Comparison of ENCODE assay signal across 9 mouse cellular contexts in the genomic region with DNA sequence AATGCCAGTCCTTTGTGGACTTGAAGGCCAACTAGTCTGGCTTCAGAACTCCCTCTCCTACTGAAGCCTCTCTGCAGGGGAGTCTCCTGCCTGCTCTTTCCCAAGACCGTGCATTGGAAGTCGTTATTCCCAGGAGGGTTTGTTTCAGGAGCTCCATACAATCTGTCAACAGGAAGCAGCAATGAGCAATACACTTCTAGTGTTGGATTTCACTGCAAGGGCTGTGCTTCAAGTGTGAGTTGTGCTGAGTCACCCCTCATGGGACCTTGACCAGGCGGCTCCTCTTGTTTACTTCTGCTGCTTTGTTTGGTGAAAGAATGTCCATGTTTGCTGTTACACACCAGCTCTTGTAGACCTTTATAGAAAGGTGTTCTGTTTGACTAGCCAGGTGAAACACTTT. TPM values are rescaled to one million over a fixed set of nuclear protein-coding genes. Genes with fewer than 3 reads are reported as not detected.
A peak's percentile ranks its signal among the peaks of the same experiment; 100 is the strongest.
DNase-seq lines count a peak whose midpoint lies in the region; ATAC-seq and TF ChIP-seq lines count a peak whose summit lies in the region.
"Had no signal": no experiment of that assay in that cellular context is flagged by ENCODE, and none has a peak within 500 bp of the region (broad histone marks: within the 10 kb centered on the region; RNA-seq: fewer than 3 reads in every experiment).

No protein-coding gene starts in this region.

- no peaks in the 10 kb centered on the region for H3K36me3 ChIP-seq in ES-Bruce4 (ENCODE audit: control insufficient read depth, insufficient read depth, low read length, poor library complexity, severe bottlenecking)
- H3K36me3 ChIP-seq in intestine, embryonic 16.5 days (ENCODE audit: control insufficient read depth, insufficient read depth, low read length) = no peaks in the 10 kb centered on the region
- no peaks in the 10 kb centered on the region for H3K36me3 ChIP-seq in limb, embryonic 10.5 days
- H3K36me3 ChIP-seq in hindbrain, embryonic 10.5 days = no peaks in the 10 kb centered on the region

- H3K9ac ChIP-seq in ES-Bruce4 (ENCODE audit: low read depth, poor library complexity, severe bottlenecking) = no peak overlapping the region
- no peak overlapping the region for H3K9ac ChIP-seq in intestine, embryonic 16.5 days (ENCODE audit: low read depth, low read length)

- TF ChIP-seq POLR2A in ES-Bruce4 (IDR thresholded peaks at IDR 0.05; ENCODE audit: insufficient read depth, low read length) = no peak
- no peak for TF ChIP-seq POLR2A in lung, adult 2 months (IDR thresholded peaks at IDR 0.05; ENCODE audit: borderline replicate concordance, extremely low read depth, low read depth, low read length)

- H3K4me1 ChIP-seq in ES-Bruce4 (ENCODE audit: control insufficient read depth, insufficient read depth, low read length) = peaks cover 1% of the 10 kb centered on the region
- H3K4me1 ChIP-seq in intestine, embryonic 16.5 days (ENCODE audit: control insufficient read depth, insufficient read depth, low read length) = no peaks in the 10 kb centered on the region
- no peaks in the 10 kb centered on the region; the same call in 1 of the 2 replicates for H3K4me1 ChIP-seq in lung, adult 2 months (ENCODE audit: control insufficient read depth, insufficient read depth, low read length)
- H3K4me1 ChIP-seq in limb, embryonic 10.5 days = peaks cover 4% of the 10 kb centered on the region
- H3K4me1 ChIP-seq in hindbrain, embryonic 10.5 days (replicated peaks) = peaks cover 8% of the 10 kb centered on the region; the same call in 1 of the 2 replicates

- no peaks in the 10 kb centered on the region for H3K9me3 ChIP-seq in ES-Bruce4 (replicated peaks; ENCODE audit: control insufficient read depth, insufficient read depth, low read length, poor library complexity, severe bottlenecking)
- H3K9me3 ChIP-seq in intestine, embryonic 16.5 days (ENCODE audit: control insufficient read depth, low read length) = no peaks in the 10 kb centered on the region; the same call in 1 of the 2 replicates
- H3K9me3 ChIP-seq in limb, embryonic 10.5 days (replicated peaks) = no peaks in the 10 kb centered on the region
- no peaks in the 10 kb centered on the region for H3K9me3 ChIP-seq in hindbrain, embryonic 10.5 days

- WGBS in intestine, embryonic 16.5 days = 20% methylated on average over 3 of the region's 3 CpGs
- 13% methylated on average over 3 of the region's 3 CpGs for WGBS in lung, adult 2 months
- WGBS in limb, embryonic 10.5 days = 33% methylated on average over 3 of the region's 3 CpGs
- 32% methylated on average over 3 of the region's 3 CpGs for WGBS in hindbrain, embryonic 10.5 days

- 0 out of 2 replicates have a peak, but pooled peaks have one; percentile 59 for TF ChIP-seq EP300 in ES-Bruce4 (IDR thresholded peaks at IDR 0.05; ENCODE audit: insufficient read depth, low read depth, low read length)

- intact Hi-C loops in left cerebral cortex, postnatal 25 days (cut with DNase I) = no loop called here

- peak; percentile 68 for ATAC-seq in intestine, embryonic 16.5 days

- H3K27ac ChIP-seq in ES-Bruce4 (ENCODE audit: insufficient read depth, low read length) = 0 out of 2 replicates have a peak overlapping the region, but pooled peaks have one; percentile 25
- no peak overlapping the region for H3K27ac ChIP-seq in intestine, embryonic 16.5 days (ENCODE audit: low read length)
- no peak overlapping the region for H3K27ac ChIP-seq in limb, embryonic 10.5 days
- H3K27ac ChIP-seq in hindbrain, embryonic 10.5 days = no peak overlapping the region

- no peak overlapping the region for H3K4me3 ChIP-seq in ES-Bruce4 (ENCODE audit: low read depth, low read length)
- no peak overlapping the region for H3K4me3 ChIP-seq in intestine, embryonic 16.5 days (ENCODE audit: low read length)
- no peak overlapping the region for H3K4me3 ChIP-seq in lung, adult 2 months (replicated peaks; ENCODE audit: extremely low read depth, low read depth, low read length)
- H3K4me3 ChIP-seq in limb, embryonic 10.5 days = no peak overlapping the region
- no peak overlapping the region for H3K4me3 ChIP-seq in hindbrain, embryonic 10.5 days

- H3K27me3 ChIP-seq in ES-Bruce4 (ENCODE audit: control insufficient read depth, insufficient read depth, low read length, poor library complexity, severe bottlenecking) = no peaks in the 10 kb centered on the region; the same call in 1 of the 2 replicates
- no peaks in the 10 kb centered on the region for H3K27me3 ChIP-seq in intestine, embryonic 16.5 days (replicated peaks; ENCODE audit: control insufficient read depth, insufficient read depth, low read length)
- no peaks in the 10 kb centered on the region for H3K27me3 ChIP-seq in limb, embryonic 10.5 days (ENCODE audit: low read depth, poor library complexity, severe bottlenecking)
- no peaks in the 10 kb centered on the region for H3K27me3 ChIP-seq in hindbrain, embryonic 10.5 days (ENCODE audit: insufficient read depth, poor library complexity, severe bottlenecking)

- DNase-seq in 3134 (ENCODE audit: extremely low read depth, insufficient read length, low spot score) = peak; percentile 8
- DNase-seq in lung, adult 2 months = peak; percentile 36
- no peak for DNase-seq in left cerebral cortex, postnatal 25 days (ENCODE audit: low spot score in 2 of 2)
- no peak for DNase-seq in right cerebral cortex, adult 2 months (ENCODE audit: low spot score in 2 of 2)
- DNase-seq in limb, embryonic 10.5 days (ENCODE audit: low spot score) = no peak
- no peak for DNase-seq in hindbrain, embryonic 10.5 days (ENCODE audit: low spot score)
- DNase-seq: gastrocnemius, postnatal 36 days had no signal

- TF ChIP-seq CTCF in ES-Bruce4 (IDR thresholded peaks at IDR 0.05; ENCODE audit: low read depth, low read length) = no peak
- TF ChIP-seq CTCF in lung, adult 2 months (IDR thresholded peaks at IDR 0.05; ENCODE audit: insufficient read depth, low read length) = no peak

- H3K4me2 ChIP-seq in intestine, embryonic 16.5 days (ENCODE audit: low read depth, low read length) = no peak overlapping the region

RNA-seq across cellular contexts. Expression of a gene that starts 18.5 kb away (rescaled TPM):
- polyA plus RNA-seq in ES-Bruce4 (2011; ENCODE audit: insufficient read depth, insufficient read length, low read depth, missing spikeins) = 157 and 172 TPM in 2 replicates
- polyA plus RNA-seq in intestine, embryonic 16.5 days (2015; fragmentation: Nextera tagmentation; extraction: Ambion mirVana) = 59.2 and 72.4 TPM in 2 replicates
- 6.1 and 11.3 TPM in 2 replicates for polyA plus RNA-seq in lung, adult 2 months (2012; rRNA removed)
- total RNA-seq in left cerebral cortex, postnatal 25 days (2021) = 10 to 100 TPM; 39.0 to 39.2 TPM
- 116 and 117 TPM in 2 replicates for polyA plus RNA-seq in limb, embryonic 10.5 days (2016; fragmentation: Nextera tagmentation; extraction: Ambion mirVana)
- 75.1 and 112 TPM in 2 replicates for polyA plus RNA-seq in hindbrain, embryonic 10.5 days (2016; fragmentation: Nextera tagmentation; extraction: Ambion mirVana)

Comparison
In these comparisons a context has a peak if more than half of its experiments do, and no peak if none do; other contexts are left out.
1. DNase-seq: peak in 3134 (single experiment) and lung, adult 2 months (single experiment); none in left cerebral cortex, postnatal 25 days (0 of 2), right cerebral cortex, adult 2 months (0 of 2), limb, embryonic 10.5 days (single experiment) and hindbrain, embryonic 10.5 days (single experiment).